Mouse (Mus musculus): ENCODE results near the gene Rpl27a. TPM values are rescaled to one million over a fixed set of nuclear protein-coding genes. Genes with fewer than 3 reads are reported as not detected.

The Rpl27a gene
- total RNA-seq, 1 experiment from 2014 or later, result 417 TPM

GRCm38 (mm10) chr7:109523741-109524441, 4.9 kb downstream of the Rpl27a start:
- ATAC-seq (replicated peaks; ENCODE audit: insufficient number of reproducible peaks, low FRiP score, low TSS enrichment, poor library complexity, severe bottlenecking), result no peak

- no peak for ATAC-seq (replicated peaks; ENCODE audit: insufficient number of reproducible peaks, low FRiP score, low TSS enrichment, poor library complexity, severe bottlenecking)
Measured at GRCm38 (mm10) chr7:109524442-109524744, 5.4 kb downstream of the Rpl27a start.

GRCm38 (mm10) chr7:109524763-109525162, 5.8 kb downstream of the Rpl27a start:
- no peak for ATAC-seq (replicated peaks; ENCODE audit: insufficient number of reproducible peaks, low FRiP score, low TSS enrichment, poor library complexity, severe bottlenecking)

DNA sequence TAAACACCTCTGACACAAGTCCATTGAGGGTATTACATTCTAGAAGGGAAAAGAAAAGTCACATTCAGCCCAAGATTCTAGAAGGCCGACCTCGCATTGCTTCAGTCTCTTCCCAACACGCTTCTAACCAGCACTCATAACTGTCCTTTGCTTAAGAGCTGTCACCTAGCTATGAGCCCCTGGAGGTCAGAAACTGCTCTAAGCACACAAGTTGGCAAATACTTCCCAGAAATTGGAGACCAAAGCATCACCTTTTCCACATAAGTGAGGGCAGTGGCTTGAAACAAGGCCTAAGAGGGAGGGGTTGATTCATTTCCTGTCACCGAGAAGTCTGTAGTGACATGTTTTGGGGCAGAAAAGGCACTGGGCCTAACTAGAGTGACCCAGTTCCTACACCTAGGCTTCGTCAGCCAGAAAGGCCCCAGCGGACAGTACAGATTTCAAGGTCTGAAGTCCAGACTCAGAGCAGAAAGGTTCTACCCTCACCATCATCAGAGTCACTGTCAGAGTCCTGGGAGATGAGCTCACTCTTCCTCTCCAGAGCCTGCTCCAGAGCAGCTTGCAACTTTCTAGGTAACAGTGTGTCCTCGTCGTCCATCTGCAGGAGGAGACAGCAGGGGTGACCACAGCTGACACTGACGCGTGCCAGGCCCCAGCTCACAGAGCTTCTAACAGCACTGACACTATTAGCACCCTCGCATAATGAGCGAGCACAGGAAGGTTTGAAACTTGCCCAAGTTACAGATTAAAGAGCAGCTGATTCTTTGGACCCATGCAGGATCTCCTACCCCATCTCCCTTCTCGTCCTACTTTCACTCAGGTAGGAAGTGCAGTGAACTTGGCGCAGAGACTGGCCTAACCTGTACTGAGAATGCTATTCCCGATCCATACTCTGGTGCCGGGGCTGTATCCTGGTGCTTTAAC, 7.1 kb downstream of the Rpl27a start:
- no peak for ATAC-seq (replicated peaks; ENCODE audit: insufficient number of reproducible peaks, low FRiP score, low TSS enrichment, poor library complexity, severe bottlenecking)

DNA sequence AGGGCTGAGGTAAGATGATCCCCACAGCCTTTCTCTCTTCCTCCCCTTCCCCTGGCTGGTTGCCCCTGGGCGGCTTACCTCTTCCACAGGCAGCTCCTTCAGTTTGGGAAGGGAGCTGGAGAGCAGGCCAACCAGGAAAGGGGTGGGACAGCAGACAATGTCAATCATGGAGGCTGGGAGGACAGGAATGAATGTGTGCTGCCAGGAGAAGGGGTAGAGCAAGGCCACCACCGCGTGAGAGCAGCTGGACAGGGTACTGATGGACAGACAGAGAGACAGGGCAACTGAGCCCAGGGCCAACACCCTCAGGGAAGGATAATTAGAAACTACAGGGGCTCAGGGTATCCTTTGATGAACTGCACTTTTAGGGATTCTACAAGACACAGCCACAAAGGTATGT, 8.6 kb downstream of the Rpl27a start:
- ATAC-seq (replicated peaks; ENCODE audit: insufficient number of reproducible peaks, low FRiP score, low TSS enrichment, poor library complexity, severe bottlenecking), result no peak

- ATAC-seq (replicated peaks; ENCODE audit: insufficient number of reproducible peaks, low FRiP score, low TSS enrichment, poor library complexity, severe bottlenecking), result no peak
Measured at GRCm38 (mm10) chr7:109528356-109528755, 9.4 kb downstream of the Rpl27a start.

- ATAC-seq (replicated peaks; ENCODE audit: insufficient number of reproducible peaks, low FRiP score, low TSS enrichment, poor library complexity, severe bottlenecking), result no peak
Measured at GRCm38 (mm10) chr7:109529741-109530140, 10.8 kb downstream of the Rpl27a start.

DNA sequence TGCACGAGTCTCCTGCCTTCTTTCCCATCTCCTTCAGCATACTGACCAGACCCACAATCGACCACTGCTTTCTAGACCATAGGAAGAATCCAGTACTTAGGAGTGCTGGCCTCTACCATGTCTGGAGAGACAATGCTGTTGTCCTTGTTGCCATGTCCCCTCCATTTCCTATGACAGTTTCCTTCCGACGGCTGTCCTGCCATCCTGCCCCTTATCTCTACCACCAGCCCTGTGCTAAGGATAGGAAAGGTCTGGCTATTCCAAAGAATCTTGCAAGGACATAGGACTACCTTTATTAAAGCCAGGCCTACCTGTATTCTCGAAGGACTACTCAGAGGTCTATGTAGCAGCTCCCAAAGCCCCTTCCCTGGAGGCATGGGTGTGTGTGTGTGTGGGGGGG, 12.6 kb downstream of the Rpl27a start:
- ATAC-seq (replicated peaks; ENCODE audit: insufficient number of reproducible peaks, low FRiP score, low TSS enrichment, poor library complexity, severe bottlenecking), result no peak

- ATAC-seq (replicated peaks; ENCODE audit: insufficient number of reproducible peaks, low FRiP score, low TSS enrichment, poor library complexity, severe bottlenecking), result no peak
Measured at GRCm38 (mm10) chr7:109532691-109533090, 13.7 kb downstream of the Rpl27a start.

- ATAC-seq (replicated peaks; ENCODE audit: insufficient number of reproducible peaks, low FRiP score, low TSS enrichment, poor library complexity, severe bottlenecking), result no peak
Measured at GRCm38 (mm10) chr7:109533129-109533528, 14.2 kb downstream of the Rpl27a start.

- no peak for ATAC-seq (replicated peaks; ENCODE audit: insufficient number of reproducible peaks, low FRiP score, low TSS enrichment, poor library complexity, severe bottlenecking)
Measured at GRCm38 (mm10) chr7:109533888-109534287, 14.9 kb downstream of the Rpl27a start.

- no peak for ATAC-seq (replicated peaks; ENCODE audit: insufficient number of reproducible peaks, low FRiP score, low TSS enrichment, poor library complexity, severe bottlenecking)
Measured at GRCm38 (mm10) chr7:109534921-109535320, 16.0 kb downstream of the Rpl27a start.

- no peak for ATAC-seq (replicated peaks; ENCODE audit: insufficient number of reproducible peaks, low FRiP score, low TSS enrichment, poor library complexity, severe bottlenecking)
Measured at GRCm38 (mm10) chr7:109536451-109536946, 17.6 kb downstream of the Rpl27a start.

DNA sequence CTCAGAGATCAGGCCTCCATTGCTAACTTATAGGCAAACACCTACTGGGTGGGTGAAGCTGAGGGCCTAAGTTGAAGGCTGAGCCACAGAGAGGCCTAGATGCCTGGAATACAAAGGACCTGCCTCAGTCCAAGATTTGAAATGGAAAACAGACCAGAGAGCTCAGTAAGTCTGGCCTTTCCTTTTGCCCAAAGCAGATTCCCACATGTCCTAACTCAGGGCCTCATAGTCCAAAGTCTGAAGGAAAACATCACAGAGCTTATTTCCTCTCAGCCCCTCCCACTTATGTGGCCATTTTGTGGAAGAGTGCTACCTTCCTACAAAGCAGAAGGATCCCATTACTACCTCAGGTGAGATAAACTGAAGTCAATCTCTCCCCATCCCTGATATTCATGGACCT, 22.0 kb downstream of the Rpl27a start:
- no peak for ATAC-seq (replicated peaks; ENCODE audit: insufficient number of reproducible peaks, low FRiP score, low TSS enrichment, poor library complexity, severe bottlenecking)

DNA sequence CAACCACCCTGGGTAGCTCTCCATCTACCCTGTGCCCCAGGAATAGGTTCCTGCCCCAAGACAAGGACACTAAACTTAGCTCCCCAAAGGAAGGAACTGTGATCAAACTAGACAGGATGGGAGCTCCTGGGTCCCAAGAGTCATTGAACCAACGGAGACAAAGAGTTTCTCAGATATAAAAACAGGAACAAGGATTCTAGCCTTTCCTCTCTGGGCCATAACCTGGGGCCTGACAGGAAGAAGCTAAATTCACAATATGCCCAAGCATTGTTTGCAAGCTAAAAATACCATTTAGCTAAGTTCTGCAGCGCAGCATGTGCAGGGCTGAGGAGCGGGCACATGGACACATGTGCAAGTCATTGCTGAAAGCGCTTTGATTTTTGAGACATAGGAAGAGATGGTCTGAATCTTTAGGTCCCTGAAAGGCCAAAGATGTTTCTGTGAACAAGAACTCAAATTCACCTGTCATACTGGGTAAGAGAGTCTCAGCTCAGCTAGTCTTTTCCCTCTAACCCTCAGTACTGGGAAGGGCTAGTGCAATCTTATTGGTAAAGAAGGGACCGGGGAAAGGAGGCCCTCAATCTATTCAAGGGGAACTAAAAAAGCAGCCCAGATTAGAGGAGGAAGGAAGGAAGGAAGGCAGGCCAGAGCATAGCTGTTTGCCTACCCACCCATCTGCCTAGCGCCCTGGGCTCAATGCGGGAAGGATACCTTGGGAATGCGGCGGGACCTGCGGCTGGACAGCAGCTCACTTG, 22.8 kb downstream of the Rpl27a start:
- no peak for ATAC-seq (replicated peaks; ENCODE audit: insufficient number of reproducible peaks, low FRiP score, low TSS enrichment, poor library complexity, severe bottlenecking)

GRCm38 (mm10) chr7:109542364-109542628, 23.3 kb downstream of the Rpl27a start:
- no peak for ATAC-seq (replicated peaks; ENCODE audit: insufficient number of reproducible peaks, low FRiP score, low TSS enrichment, poor library complexity, severe bottlenecking)

DNA sequence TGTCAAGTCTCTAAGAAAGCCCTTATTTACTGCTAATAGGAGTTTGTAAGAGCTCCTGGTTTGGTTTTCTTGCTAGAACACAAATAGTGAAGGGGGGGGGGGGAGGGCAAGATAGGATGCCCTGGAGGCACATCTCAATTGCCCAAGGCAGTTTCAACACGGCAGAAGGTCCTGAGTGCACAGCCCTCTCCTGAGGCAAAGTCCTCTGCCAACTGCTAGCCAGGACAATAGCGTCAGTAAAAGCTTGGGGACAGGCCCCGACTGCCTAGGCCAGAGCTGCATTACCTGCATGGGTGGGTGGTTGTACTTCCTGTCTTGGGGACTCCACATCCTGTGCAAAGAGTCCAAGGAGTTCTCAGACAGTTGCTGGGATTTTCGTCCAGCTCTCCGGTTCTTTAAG, 25.8 kb downstream of the Rpl27a start:
- ATAC-seq (replicated peaks; ENCODE audit: insufficient number of reproducible peaks, low FRiP score, low TSS enrichment, poor library complexity, severe bottlenecking), result no peak

DNA sequence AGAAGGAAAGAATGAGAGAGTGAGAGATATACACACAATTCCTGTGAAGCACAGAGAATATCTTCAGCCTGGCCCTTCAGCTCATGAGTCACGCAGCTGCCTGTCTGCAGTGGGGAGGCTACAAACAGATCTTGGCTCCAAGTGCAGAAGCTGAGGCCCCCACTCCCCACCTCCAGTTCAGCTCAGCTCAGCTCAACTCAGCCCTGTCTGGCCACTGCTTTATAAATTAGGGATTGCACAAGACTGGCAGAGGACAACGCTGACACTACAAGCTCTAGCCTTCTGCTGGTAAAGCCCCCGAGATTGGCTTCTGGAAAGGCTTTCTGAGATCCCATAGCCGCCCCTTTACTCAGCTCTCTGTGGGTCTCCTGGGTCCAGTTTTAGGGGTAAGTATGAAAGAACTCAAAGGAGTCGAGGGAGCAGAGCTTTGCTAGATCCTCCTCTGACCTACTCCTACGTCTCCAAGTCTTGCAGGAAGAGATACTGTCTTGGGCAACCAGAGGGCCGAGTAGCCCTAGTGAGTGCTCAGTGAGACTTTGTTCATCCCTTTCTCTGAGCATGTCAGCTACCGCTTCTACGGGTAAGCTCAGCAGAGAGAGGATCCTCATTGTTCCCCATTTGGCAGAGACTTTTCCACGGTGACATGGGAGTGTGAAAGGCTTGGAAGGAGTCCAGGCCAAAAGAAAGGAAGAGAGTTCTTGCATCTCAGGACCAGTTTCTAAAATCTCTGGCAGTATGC, 26.5 kb downstream of the Rpl27a start:
- ATAC-seq (replicated peaks; ENCODE audit: insufficient number of reproducible peaks, low FRiP score, low TSS enrichment, poor library complexity, severe bottlenecking), result no peak

DNA sequence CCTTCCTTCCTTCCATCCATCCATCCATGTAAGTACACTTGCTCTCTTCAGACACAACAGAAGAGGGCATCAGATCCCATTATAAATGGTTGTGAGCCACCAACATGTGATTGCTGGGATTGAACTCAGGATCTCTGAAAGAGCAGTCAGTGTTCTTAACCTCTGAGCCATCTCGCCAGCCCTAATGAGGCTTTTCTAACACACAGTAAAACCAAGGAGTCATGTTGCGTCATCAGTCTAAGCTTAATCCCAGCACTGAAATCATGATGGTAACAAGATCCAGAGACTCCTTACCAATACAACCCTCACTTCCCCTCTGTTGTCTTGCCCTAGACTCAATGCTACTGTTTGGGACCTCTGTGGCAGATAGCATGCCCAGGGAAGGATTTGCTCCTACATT, 27.2 kb downstream of the Rpl27a start:
- ATAC-seq (replicated peaks; ENCODE audit: insufficient number of reproducible peaks, low FRiP score, low TSS enrichment, poor library complexity, severe bottlenecking), result no peak
